In the genomic region with DNA sequence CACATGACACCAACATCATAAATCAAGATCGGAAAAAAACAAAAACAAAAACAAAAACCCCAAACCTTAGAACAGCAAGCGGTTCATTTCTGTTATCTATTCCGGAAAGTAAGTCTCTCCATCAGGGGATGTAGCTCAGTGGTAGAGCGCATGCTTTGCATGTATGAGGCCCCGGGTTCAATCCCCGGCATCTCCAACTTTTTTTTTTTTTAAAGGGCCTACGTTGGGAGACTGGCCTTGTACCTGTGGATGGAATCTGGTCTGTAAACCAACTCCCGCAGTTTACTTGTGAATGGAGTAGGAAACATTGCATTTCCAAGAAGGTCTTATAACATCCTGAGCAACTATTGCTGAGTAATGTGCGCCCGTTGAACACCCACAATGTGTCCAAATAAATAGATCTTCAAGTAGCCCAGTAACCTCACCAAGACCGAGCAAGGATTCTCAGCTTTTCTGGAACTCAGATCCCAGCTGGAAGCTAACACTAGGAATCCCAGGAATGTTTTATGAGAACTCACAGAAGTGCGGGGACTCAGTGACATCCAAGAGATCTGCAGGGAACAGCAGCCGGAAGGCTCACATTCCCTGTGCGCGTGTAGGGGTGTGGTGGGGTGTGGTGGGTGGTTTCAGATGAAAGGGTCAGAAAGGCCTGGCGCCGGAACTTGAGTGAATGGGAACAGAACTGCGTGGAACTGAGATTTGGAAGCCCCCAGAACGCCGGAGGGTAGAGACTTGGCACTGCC, we compare ENCODE assay signal across 8 mouse cellular contexts. TPM values are rescaled to one million over a fixed set of nuclear protein-coding genes. Genes with fewer than 3 reads are reported as not detected.
DNase-seq lines count a peak whose midpoint lies in the region; ATAC-seq and TF ChIP-seq lines count a peak whose summit lies in the region.

No protein-coding gene starts in this region.

- no peaks in the 10 kb centered on the region for H3K79me2 ChIP-seq in C2C12 (ENCODE audit: control insufficient read depth, insufficient read depth)
- no peaks in the 10 kb centered on the region for H3K79me2 ChIP-seq in liver, adult 2 months (ENCODE audit: control insufficient read depth, insufficient read depth, low read length)

- no peak overlapping the region for H3K9ac ChIP-seq in hindbrain, embryonic 11.5 days (ENCODE audit: low read depth, low read length)
- H3K9ac ChIP-seq in liver, adult 2 months (ENCODE audit: low read depth, low read length) = peak overlapping the region; percentile 70
- H3K9ac ChIP-seq in neural tube, embryonic 14.5 days (replicated peaks; ENCODE audit: low read depth, low read length) = no peak overlapping the region

- peak overlapping the region; percentile 29 for H3K4me2 ChIP-seq in hindbrain, embryonic 11.5 days (replicated peaks; ENCODE audit: low read depth, low read length)
- H3K4me2 ChIP-seq in neural tube, embryonic 14.5 days (ENCODE audit: low read depth, low read length) = peak overlapping the region; percentile 32; the same call in 1 of the 2 replicates

- H3K27ac ChIP-seq in hindbrain, embryonic 11.5 days (ENCODE audit: low read depth, low read length) = no peak overlapping the region
- peak overlapping the region; percentile 79 for H3K27ac ChIP-seq in liver, adult 2 months (replicated peaks; ENCODE audit: insufficient read depth, low read depth, low read length)
- H3K27ac ChIP-seq in neural tube, embryonic 14.5 days (ENCODE audit: low read depth, low read length) = no peak overlapping the region

- H3K79me3 ChIP-seq in C2C12 (ENCODE audit: low read depth) = no peaks in the 10 kb centered on the region

- H3K4me3 ChIP-seq in C2C12 (ENCODE audit: insufficient read depth, poor library complexity, severe bottlenecking) = peak overlapping the region; percentile 38
- peak overlapping the region; percentile 30; the same call in 1 of the 2 replicates for H3K4me3 ChIP-seq in hindbrain, embryonic 11.5 days (ENCODE audit: low read depth, low read length)
- H3K4me3 ChIP-seq in liver, adult 2 months (ENCODE audit: insufficient read depth, low read depth, low read length) = peak overlapping the region; percentile 57
- H3K4me3 ChIP-seq in neural tube, embryonic 14.5 days (ENCODE audit: low read depth, low read length) = peak overlapping the region; percentile 18

- H3ac ChIP-seq in C2C12 (ENCODE audit: control insufficient read depth, insufficient read length, low read depth) = no peak overlapping the region

- ATAC-seq in hindbrain, embryonic 11.5 days (ENCODE audit: low FRiP score) = peak; percentile 58; the same call in 1 of the 2 replicates
- 0 out of 2 replicates have a peak, but pooled peaks have one; percentile 39 for ATAC-seq in neural tube, embryonic 14.5 days (ENCODE audit: low read depth)

- 8% methylated on average over 20 of the region's 20 CpGs for WGBS in hindbrain, embryonic 11.5 days
- WGBS in liver, adult 2 months = 34% methylated on average over 20 of the region's 20 CpGs
- 9% methylated on average over 20 of the region's 20 CpGs for WGBS in neural tube, embryonic 14.5 days

- no peaks in the 10 kb centered on the region for H3K27me3 ChIP-seq in C2C12 (ENCODE audit: control insufficient read depth, insufficient read depth, insufficient read length)
- H3K27me3 ChIP-seq in hindbrain, embryonic 11.5 days (ENCODE audit: control insufficient read depth, insufficient read depth, low read length) = no peaks in the 10 kb centered on the region
- no peaks in the 10 kb centered on the region for H3K27me3 ChIP-seq in liver, adult 2 months (ENCODE audit: control insufficient read depth, insufficient read depth, low read length)
- H3K27me3 ChIP-seq in neural tube, embryonic 14.5 days (ENCODE audit: control insufficient read depth, insufficient read depth, low read length) = no peaks in the 10 kb centered on the region

- intact Hi-C loops in gastrocnemius, postnatal 36 days (cut with DNase I) = no loop called here

- peak; percentile 30 for DNase-seq in gastrocnemius, postnatal 10 days
- no peak for DNase-seq in gastrocnemius, postnatal 36 days
- DNase-seq in embryo, embryonic 10 days (ENCODE audit: low spot score) = peak; percentile 59
- DNase-seq in hindbrain, embryonic 11.5 days (ENCODE audit: low spot score) = peak; percentile 78
- DNase-seq in liver, adult 2 months (ENCODE audit: extremely low read depth, low read depth, low spot score) = peak; percentile 67
- DNase-seq in cerebellum, adult 8-10 months = no peak

- no peaks in the 10 kb centered on the region for H3K9me3 ChIP-seq in hindbrain, embryonic 11.5 days (ENCODE audit: control insufficient read depth, low read length)
- no peaks in the 10 kb centered on the region for H3K9me3 ChIP-seq in neural tube, embryonic 14.5 days (ENCODE audit: control insufficient read depth, low read length)

- no peak for TF ChIP-seq CTCF in C2C12 (IDR thresholded peaks at IDR 0.05; ENCODE audit: control insufficient read depth, insufficient read depth, insufficient read length)
- no peak for TF ChIP-seq CTCF in liver, adult 2 months (IDR thresholded peaks at IDR 0.05; ENCODE audit: low read depth, low read length)

- 0 out of 2 replicates have a peak, but pooled peaks cover 3% of the 10 kb centered on the region for H3K4me1 ChIP-seq in hindbrain, embryonic 11.5 days (replicated peaks; ENCODE audit: control insufficient read depth, insufficient read depth, low read length)
- H3K4me1 ChIP-seq in liver, adult 2 months (ENCODE audit: control insufficient read depth, insufficient read depth, low read length) = peaks cover 25% of the 10 kb centered on the region
- H3K4me1 ChIP-seq in neural tube, embryonic 14.5 days (ENCODE audit: control insufficient read depth, insufficient read depth, low read length) = peaks cover 7% of the 10 kb centered on the region

- H3K36me3 ChIP-seq in C2C12 (ENCODE audit: control insufficient read depth, insufficient read depth) = peaks cover 12% of the 10 kb centered on the region
- 0 out of 2 replicates have a peak, but pooled peaks cover 3% of the 10 kb centered on the region for H3K36me3 ChIP-seq in hindbrain, embryonic 11.5 days (ENCODE audit: control insufficient read depth, insufficient read depth, low read length)
- H3K36me3 ChIP-seq in liver, adult 2 months (ENCODE audit: control insufficient read depth, insufficient read depth, low read length) = 0 out of 2 replicates have a peak, but pooled peaks cover 2% of the 10 kb centered on the region
- H3K36me3 ChIP-seq in neural tube, embryonic 14.5 days (ENCODE audit: control insufficient read depth, insufficient read depth, low read length) = peaks cover 2% of the 10 kb centered on the region

- no peak for TF ChIP-seq POLR2A in liver, adult 2 months (IDR thresholded peaks at IDR 0.05; ENCODE audit: extremely low read depth, insufficient read depth, low read length)

TF ChIP-seq in C2C12, 6 proteins besides CTCF, POLR2A, EP300 and RAD21:
- TF ChIP-seq MYOD1 (IDR thresholded peaks at IDR 0.05; ENCODE audit: control insufficient read depth, insufficient read length, low read depth) (no peak), CEBPB (IDR thresholded peaks at IDR 0.05; ENCODE audit: low read depth) (no peak), FOSL1 (IDR thresholded peaks at IDR 0.05; ENCODE audit: insufficient read depth, low read length, poor library complexity, severe bottlenecking) (no peak), MYOG (IDR thresholded peaks at IDR 0.05; ENCODE audit: control insufficient read depth, extremely low read depth, insufficient read length) (no peak), USF1 (IDR thresholded peaks at IDR 0.05; ENCODE audit: low read depth) (no peak), MAX (IDR thresholded peaks at IDR 0.05) (no peak)

RNA-seq across cellular contexts. Expression of a gene that starts 19.5 kb away (rescaled TPM):
- 100 to 1,000 TPM; 703 to 712 TPM for total RNA-seq in gastrocnemius, postnatal 10 days (2021)
- 1,000 to 10,000 TPM; 1,061 to 1,578 TPM for total RNA-seq in gastrocnemius, postnatal 36 days (2021)
- polyA plus RNA-seq in C2C12 (2012; fragmentation: generic; extraction: Trizol) = 918 TPM
- polyA plus RNA-seq in hindbrain, embryonic 11.5 days (2014; fragmentation: Nextera tagmentation; extraction: Ambion mirVana) = 1,074 and 1,099 TPM in 2 replicates
- 634 and 1,049 TPM in 2 replicates for total RNA-seq in liver, adult 2 months (2014; rRNA removed)
- polyA plus RNA-seq in liver, adult 2 months (2012; rRNA removed) = 990 and 1,297 TPM in 2 replicates
- 1,368 and 1,388 TPM in 2 replicates for polyA plus RNA-seq in neural tube, embryonic 14.5 days (2014; fragmentation: Nextera tagmentation; extraction: Ambion mirVana)

RNA-seq across cellular contexts. Expression of a gene that starts 20.4 kb away (rescaled TPM):
- under 1 TPM; 0.19 to 0.36 TPM for total RNA-seq in gastrocnemius, postnatal 10 days (2021)
- under 1 TPM in 1 of 2 experiments, not detected in 1; 0.20 TPM for total RNA-seq in gastrocnemius, postnatal 36 days (2021)
- polyA plus RNA-seq in C2C12 (2012; fragmentation: generic; extraction: Trizol) = 2.2 TPM
- polyA plus RNA-seq in hindbrain, embryonic 11.5 days (2014; fragmentation: Nextera tagmentation; extraction: Ambion mirVana) = 0.59 TPM in 1 of 2 replicates, not detected in the other
- 0.13 TPM in 1 of 2 replicates, not detected in the other for total RNA-seq in liver, adult 2 months (2014; rRNA removed)
- 0.16 and 0.24 TPM in 2 replicates for polyA plus RNA-seq in liver, adult 2 months (2012; rRNA removed)
- 0.28 and 0.50 TPM in 2 replicates for polyA plus RNA-seq in neural tube, embryonic 14.5 days (2014; fragmentation: Nextera tagmentation; extraction: Ambion mirVana)

RNA-seq across cellular contexts. Expression of a gene that starts 24.4 kb away (rescaled TPM):
- 1 to 10 TPM; 3.7 to 4.6 TPM for total RNA-seq in gastrocnemius, postnatal 10 days (2021)
- 1 to 10 TPM; 3.4 to 4.3 TPM for total RNA-seq in gastrocnemius, postnatal 36 days (2021)
- polyA plus RNA-seq in C2C12 (2012; fragmentation: generic; extraction: Trizol) = 25.2 TPM
- 10.4 and 12.5 TPM in 2 replicates for polyA plus RNA-seq in hindbrain, embryonic 11.5 days (2014; fragmentation: Nextera tagmentation; extraction: Ambion mirVana)
- total RNA-seq in liver, adult 2 months (2014; rRNA removed) = 3.8 and 5.6 TPM in 2 replicates
- polyA plus RNA-seq in liver, adult 2 months (2012; rRNA removed) = 12.0 and 14.0 TPM in 2 replicates
- polyA plus RNA-seq in neural tube, embryonic 14.5 days (2014; fragmentation: Nextera tagmentation; extraction: Ambion mirVana) = 8.5 and 8.6 TPM in 2 replicates

RNA-seq across cellular contexts. Expression of a gene that starts 31.8 kb away (rescaled TPM):
- 1 to 10 TPM; 7.6 to 8.0 TPM for total RNA-seq in gastrocnemius, postnatal 10 days (2021)
- 1 to 10 TPM; 3.8 to 4.0 TPM for total RNA-seq in gastrocnemius, postnatal 36 days (2021)
- polyA plus RNA-seq in C2C12 (2012; fragmentation: generic; extraction: Trizol) = 29.4 TPM
- 30.1 and 30.8 TPM in 2 replicates for polyA plus RNA-seq in hindbrain, embryonic 11.5 days (2014; fragmentation: Nextera tagmentation; extraction: Ambion mirVana)
- 7.7 and 8.8 TPM in 2 replicates for total RNA-seq in liver, adult 2 months (2014; rRNA removed)
- 18.3 and 23.0 TPM in 2 replicates for polyA plus RNA-seq in liver, adult 2 months (2012; rRNA removed)
- polyA plus RNA-seq in neural tube, embryonic 14.5 days (2014; fragmentation: Nextera tagmentation; extraction: Ambion mirVana) = 34.5 and 40.5 TPM in 2 replicates

Comparison
In these comparisons a context has a peak if more than half of its experiments do, and no peak if none do; other contexts are left out.
1. DNase-seq: peak in gastrocnemius, postnatal 10 days (single experiment), embryo, embryonic 10 days (single experiment), hindbrain, embryonic 11.5 days (single experiment) and liver, adult 2 months (single experiment); none in gastrocnemius, postnatal 36 days (0 of 2) and cerebellum, adult 8-10 months (single experiment).
2. Peak in every context shown above with its lines, with median percentiles within 50 percentile points of each other: H3K4me3 ChIP-seq.